Mouse (Mus musculus) megakaryocyte, embryonic 14.5 days (primary cell): ENCODE measurements around the gene Parva.

ENCODE experiments used
- FLI1 ChIP-seq: IDR thresholded peaks from 2 replicates; pipeline ENCODE4 v1.6.1; 2012; ENCODE audit warnings: low read length, inconsistent platforms, mixed read lengths
- GATA1 ChIP-seq: IDR thresholded peaks from 3 replicates; pipeline ENCODE4 v1.6.1; 2012; ENCODE audit warnings: mixed read lengths, low read length, inconsistent platforms, borderline replicate concordance

DNA sequence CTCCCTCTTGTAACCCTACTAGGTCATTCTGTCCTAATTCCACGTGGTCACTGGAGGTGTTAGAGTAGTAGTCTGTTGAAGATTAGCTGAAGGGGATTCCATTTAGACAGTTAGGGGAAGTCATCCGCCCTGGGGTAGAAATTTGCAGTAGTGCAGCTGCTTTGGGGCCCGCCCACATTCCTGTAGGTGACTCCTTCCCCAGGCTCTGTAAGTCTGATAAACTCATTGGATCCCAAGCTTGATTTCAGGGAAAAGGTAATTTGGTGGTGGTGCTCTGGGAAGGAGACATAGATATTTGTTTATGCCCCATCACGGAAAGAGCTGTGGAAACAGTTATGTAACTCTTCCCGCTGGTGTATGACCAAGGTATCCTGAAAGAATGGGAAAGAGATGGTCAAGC lies 494 bp upstream of the Parva start:
- TF ChIP-seq GATA1 = no peak
- no peak for TF ChIP-seq FLI1
